Mouse (Mus musculus) left cerebral cortex, postnatal 14 days (tissue): Measurements from ENCODE around the gene Urb2. TPM values are rescaled to one million over a fixed set of nuclear protein-coding genes. Genes with fewer than 3 reads are reported as not detected.
"Not testable (repeated sequence)": the region's sequence is repeated elsewhere in the genome, so short reads cannot be mapped to it uniquely, and the experiment has no call there.

Experiments
- DNase-seq, 2 experiments: peaks; one replicate each; pipeline ENCODE4 v3.0.0; 2021 to 2022; ENCODE audit warnings: low spot score in 2 of 2, mixed read lengths in 1 of 2
- intact Hi-C: fragments of 180-260 bp; cut with DNase I; formaldehyde crosslinking; loops from one replicate; pipeline ENCODE4 v1.15.1; 2025
- total RNA-seq, 2 experiments: library from RNA; stranded (reverse); gene quantifications; 2 replicates each; pipeline ENCODE4 v1.2.3; 2021

Gene Urb2
- total RNA-seq, 2 experiments from 2014 or later: 12.0 to 12.2 TPM

DNA sequence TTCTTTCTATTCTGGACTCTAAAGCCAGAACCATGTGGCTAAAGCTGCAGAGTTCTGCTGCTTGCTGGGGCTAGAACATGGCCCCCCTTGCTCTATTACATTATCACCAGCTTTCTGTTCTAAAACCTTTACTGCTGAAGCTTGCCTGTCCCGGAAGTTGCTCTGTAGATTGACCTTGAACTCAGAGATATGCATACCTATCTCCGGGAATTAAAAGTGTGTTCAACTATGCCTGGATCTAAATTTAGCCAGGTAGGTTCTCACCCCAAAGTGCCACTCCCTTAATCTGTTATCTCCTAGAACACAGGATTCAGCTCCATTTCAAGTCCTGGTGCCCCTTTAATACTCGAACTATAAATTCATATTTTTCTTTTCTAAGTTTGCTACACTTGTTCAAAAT is 9.7 kb upstream of the Urb2 start:
- no peak for DNase-seq
- intact Hi-C loops: loop anchor here (10.0 kb wide), 1 partner anchor 197 kb away; no protein-coding TSS in a partner anchor

- intact Hi-C loops: loop anchor here (10.0 kb wide), 1 partner anchor 197 kb away; no protein-coding TSS in a partner anchor
- DNase-seq: no peak
Observed at GRCm38 (mm10) chr8:124011989-124012586, 9.2 kb upstream of the Urb2 start.

DNA sequence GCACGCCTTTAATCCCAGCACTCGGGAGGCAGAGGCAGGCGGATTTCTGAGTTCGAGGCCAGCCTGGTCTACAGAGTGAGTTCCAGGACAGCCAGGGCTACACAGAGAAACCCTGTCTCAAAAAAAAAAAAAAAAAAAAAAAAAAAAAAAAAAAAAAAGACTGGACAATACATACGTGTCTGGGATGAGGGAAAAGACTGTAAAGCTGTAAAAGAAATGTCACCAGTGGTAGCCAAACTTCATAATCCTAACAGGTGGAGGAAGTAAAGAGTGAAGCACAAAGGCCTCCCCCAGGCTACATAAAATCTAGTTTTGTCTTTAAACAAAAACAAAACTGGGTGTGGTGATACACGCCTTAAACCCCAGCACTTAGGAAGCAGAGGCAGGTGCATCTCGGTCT is 7.0 kb upstream of the Urb2 start:
- DNase-seq: not testable (repeated sequence)
- intact Hi-C loops: loop anchor here (10.0 kb wide), 1 partner anchor 199 kb away; no protein-coding TSS in a partner anchor

- no peak for DNase-seq
- intact Hi-C loops: loop anchor here (10.0 kb wide), 1 partner anchor 200 kb away; no protein-coding TSS in a partner anchor
Observed at GRCm38 (mm10) chr8:124014751-124015150, 6.6 kb upstream of the Urb2 start.

DNA sequence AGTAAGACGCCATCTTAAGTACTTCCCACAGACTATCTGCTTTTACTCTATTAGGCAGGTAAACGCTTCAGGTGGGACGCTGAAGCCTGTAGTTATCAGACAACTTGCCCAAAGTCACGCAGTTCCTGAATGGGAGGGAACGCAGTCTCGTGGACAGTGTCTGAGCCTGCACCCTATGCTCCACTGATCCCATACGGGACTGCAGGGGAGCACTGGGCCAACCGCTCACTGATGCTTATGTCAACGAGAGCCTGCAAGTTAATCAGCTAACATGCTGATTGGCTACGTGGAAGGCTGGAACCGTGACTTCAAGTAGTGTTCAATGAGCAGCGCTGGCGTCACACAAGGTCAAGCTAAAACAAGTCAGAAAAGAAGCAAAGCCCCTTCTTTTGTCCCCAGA is 1.5 kb upstream of the Urb2 start:
- intact Hi-C loops: loop anchor here (10.0 kb wide), 1 partner anchor 205 kb away; no protein-coding TSS in a partner anchor

GRCm38 (mm10) chr8:124020439-124021236 is 670 bp upstream of the Urb2 start:
- intact Hi-C loops: no loop called here

More for the DNA sequence above, 1.5 kb upstream of the Urb2 start:
- no peak for DNase-seq

DNA sequence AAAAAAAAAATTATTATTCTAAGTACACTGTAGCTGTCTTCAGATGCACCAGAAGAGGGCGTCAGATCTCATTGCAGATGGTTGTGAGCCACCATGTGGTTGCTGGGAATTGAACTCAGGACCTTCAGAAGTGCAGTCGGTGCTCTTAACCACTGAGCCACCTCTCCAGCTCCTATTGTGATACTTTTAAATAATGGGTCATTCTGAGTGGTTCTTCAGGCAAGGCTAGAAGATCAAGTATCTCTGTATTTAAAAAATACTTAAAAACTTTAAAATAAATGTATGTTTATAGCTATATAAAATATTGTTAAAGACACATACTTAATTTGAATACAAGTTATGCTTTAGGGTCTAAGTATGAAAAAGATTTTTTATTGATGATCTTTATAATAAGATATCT is 5.0 kb downstream of the Urb2 start:
- DNase-seq, intact Hi-C loops: not testable (repeated sequence)

More at GRCm38 (mm10) chr8:124020439-124021236, 670 bp upstream of the Urb2 start:
- peak; percentile 14 to 59 for DNase-seq

- intact Hi-C loops: no loop called here
- no peak for DNase-seq
Observed at GRCm38 (mm10) chr8:124027831-124028230, 6.5 kb downstream of the Urb2 start.

DNA sequence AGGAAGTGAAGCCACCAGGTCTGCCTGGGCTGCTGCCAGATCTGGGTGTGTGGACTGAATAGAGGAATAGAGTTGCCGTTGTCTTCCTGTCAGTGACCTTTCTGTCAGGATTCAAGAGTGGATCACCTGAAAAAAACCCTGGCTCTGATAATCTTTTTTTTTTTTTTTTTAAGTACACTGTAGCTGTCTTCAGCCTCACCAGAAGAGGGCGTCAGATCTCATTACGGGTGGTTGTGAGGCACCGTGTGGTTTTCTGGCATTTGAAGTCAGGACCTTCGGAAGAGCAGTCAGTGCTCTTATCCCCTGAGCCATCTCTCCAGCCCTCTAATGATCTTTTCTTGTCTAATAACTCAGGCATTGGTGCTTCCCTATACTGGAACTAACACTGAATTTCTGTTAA is 12.1 kb downstream of the Urb2 start:
- intact Hi-C loops: loop anchor here (5.0 kb wide), 1 partner anchor 319 kb away; no protein-coding TSS in a partner anchor

GRCm38 (mm10) chr8:124038121-124038520 is 16.8 kb downstream of the Urb2 start:
- intact Hi-C loops: no loop called here

More for the DNA sequence above, 12.1 kb downstream of the Urb2 start:
- no peak for DNase-seq

GRCm38 (mm10) chr8:124039351-124039750 is 18.0 kb downstream of the Urb2 start:
- no peak for DNase-seq
- intact Hi-C loops: no loop called here

More at GRCm38 (mm10) chr8:124038121-124038520, 16.8 kb downstream of the Urb2 start:
- no peak for DNase-seq

DNA sequence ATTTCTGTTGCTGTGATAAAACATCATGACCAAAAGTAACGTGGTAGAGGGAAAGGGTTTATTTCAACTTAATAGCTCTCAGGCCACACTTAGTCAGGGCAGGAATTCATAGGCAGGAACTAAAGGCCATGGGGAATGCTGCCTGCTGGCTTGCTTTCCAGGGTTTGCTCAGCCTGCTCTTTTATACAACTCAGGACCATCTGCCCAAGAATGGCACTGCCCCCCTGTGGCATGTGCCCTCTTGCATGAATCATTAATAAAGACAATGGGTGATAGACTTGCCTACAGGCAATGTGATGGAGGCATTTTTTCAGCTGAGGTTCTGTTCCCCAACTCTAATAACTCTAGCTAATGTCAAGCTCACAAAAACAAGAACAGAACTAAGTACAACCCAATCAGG is 20.9 kb downstream of the Urb2 start:
- intact Hi-C loops: no loop called here

DNA sequence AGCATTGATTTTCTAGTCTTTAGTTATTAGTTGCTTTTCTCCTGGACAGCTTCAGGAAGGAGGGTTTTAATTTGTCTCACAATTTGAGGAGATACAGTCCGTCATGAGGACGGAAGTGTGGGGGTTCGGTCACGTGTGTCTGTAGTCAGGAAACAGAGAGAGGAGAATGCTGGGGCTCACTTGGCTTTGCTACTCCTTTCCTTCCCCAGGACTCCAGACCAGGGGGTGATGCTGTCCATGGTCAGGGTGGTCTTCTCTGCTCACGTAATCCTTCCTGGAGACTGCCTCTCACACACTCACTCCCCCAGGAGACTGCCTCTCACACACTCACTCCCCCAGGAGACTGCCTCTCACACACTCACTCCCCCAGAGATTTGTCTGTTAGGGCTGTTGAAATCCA is 23.1 kb downstream of the Urb2 start:
- intact Hi-C loops: no loop called here
- DNase-seq: no peak

More for the DNA sequence above, 20.9 kb downstream of the Urb2 start:
- no peak for DNase-seq

- no peak for DNase-seq
- intact Hi-C loops: no loop called here
Observed at GRCm38 (mm10) chr8:124044931-124045330, 23.6 kb downstream of the Urb2 start.

DNA sequence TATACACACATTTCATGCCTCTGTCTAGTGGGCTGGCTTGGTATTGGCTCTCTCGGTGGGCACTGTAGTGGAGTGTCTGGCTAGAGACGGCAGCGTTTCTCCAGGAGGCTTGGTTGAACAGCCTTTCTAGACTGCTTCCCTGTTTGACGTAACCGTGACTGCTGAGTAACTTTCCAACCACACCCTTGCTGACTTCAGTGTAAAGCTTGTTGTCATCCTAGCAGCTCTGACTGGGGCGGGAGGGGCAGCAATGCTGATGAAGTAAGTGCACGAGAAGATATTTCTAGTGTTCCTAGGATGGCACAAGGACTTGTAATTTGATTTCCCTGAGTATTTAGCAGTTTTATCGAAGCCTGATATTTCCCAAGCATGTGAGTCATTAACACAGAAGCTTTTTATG is 24.5 kb downstream of the Urb2 start:
- DNase-seq: no peak
- intact Hi-C loops: no loop called here

- intact Hi-C loops: loop anchor here (1.0 to 5.0 kb wide), 2 partner anchors 180 to 297 kb away; partner anchors contain the start of gene Galnt2
- peak; percentile 64 to 78 for DNase-seq
Observed at GRCm38 (mm10) chr8:124052110-124052509, 30.8 kb downstream of the Urb2 start.

GRCm38 (mm10) chr8:124052568-124052967 is 31.3 kb downstream of the Urb2 start:
- no peak for DNase-seq
- intact Hi-C loops: loop anchor here (1.0 to 5.0 kb wide), 2 partner anchors 180 to 297 kb away; partner anchors contain the start of gene Galnt2

DNA sequence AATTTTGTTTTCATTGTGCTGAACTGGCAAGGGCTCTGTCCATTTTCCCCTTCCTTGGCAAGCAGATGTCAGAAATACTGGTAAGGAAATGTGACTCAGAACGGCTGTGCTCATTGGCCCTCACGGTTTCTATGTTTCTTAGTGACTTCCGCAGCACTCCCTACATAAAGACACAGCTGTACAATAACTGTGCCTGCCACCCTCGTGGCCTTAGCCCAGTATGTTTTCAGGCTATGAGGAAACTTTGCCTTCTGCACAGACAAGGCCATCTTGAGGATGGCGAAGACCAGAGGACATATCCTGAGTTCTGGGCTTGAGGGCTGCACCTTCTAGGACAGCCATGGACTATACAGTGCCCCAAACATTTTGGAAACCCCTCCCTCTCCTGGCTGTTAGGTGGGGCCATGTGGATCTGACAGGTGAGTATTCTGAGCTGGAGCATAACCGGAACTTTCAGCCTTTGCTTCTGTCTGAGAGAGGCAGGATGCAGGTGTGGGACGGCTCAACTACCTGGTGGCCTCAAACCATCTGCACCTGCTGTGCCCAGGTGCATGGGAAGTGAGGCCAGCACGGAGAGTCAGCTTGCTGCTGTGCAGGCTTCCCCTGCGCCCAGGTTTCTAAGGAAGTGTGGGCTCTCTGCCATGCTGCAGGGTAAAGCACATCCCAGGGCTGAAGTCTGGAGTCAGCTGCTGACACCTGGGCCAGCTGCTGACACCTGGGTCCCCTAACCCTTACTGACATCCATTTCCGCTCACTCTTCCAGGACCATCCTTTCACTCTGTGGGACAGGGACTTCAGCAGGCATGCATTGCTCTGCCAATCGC is 35.7 kb downstream of the Urb2 start:
- no peak for DNase-seq
- intact Hi-C loops: no loop called here

DNA sequence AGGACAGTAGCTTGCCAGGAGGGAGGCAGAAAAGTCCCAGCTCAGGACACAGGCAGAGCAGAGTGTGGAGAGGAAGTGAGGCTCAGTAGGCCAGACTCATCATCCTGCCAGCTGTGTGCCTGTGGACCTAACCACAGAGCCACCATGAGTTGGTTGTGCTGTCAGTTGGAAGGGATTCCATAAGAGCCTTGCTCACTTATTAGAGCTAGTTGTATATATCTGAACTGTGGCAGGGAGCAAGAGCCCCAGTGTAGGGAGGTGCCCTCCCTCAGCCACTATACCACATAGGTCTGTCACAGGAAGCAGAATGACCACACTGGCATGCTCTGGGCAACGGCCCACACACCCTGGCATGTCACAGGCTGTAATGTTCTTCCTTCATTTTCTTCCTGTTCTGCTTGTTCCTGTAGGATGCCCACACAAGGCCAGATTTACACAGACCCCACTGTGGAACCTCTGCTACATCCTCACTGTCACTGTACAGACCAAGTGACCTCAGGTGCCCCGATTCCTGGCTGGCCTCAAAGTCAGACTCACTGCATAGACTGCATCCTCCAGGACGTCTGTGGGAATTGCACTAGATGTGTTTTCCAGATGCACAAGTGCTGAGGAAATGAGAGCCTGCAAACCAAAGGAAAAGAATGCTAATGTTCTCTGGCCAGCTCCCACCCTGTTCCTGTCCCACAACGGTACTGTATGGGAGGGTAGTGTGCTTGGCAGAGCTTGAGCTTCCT is 45.2 kb downstream of the Urb2 start:
- no peak for DNase-seq
- intact Hi-C loops: no loop called here
